8 mouse cellular contexts compared by ENCODE assay signal in genomic region chr5:145116916-145117315, GRCm38 (mm10). TPM values are rescaled to one million over a fixed set of nuclear protein-coding genes. Genes with fewer than 3 reads are reported as not detected.
A peak's percentile ranks its signal among the peaks of the same experiment; 100 is the strongest.
DNase-seq lines count a peak whose midpoint lies in the region; ATAC-seq and TF ChIP-seq lines count a peak whose summit lies in the region.

No protein-coding gene starts in this region.

- no peak overlapping the region for H3K9ac ChIP-seq in forebrain, postnatal 0 days
- H3K9ac ChIP-seq in forebrain, embryonic 13.5 days, result no peak overlapping the region
- 0 out of 2 replicates have a peak overlapping the region, but pooled peaks have one; percentile 22 for H3K9ac ChIP-seq in liver, adult 2 months (ENCODE audit: low read depth, low read length)

- no peaks in the 10 kb centered on the region for H3K9me3 ChIP-seq in forebrain, postnatal 0 days (ENCODE audit: low read length)
- H3K9me3 ChIP-seq in forebrain, embryonic 13.5 days (replicated peaks), result no peaks in the 10 kb centered on the region
- H3K9me3 ChIP-seq in embryonic facial prominence, embryonic 10.5 days, result 0 out of 2 replicates have a peak, but pooled peaks cover 4% of the 10 kb centered on the region

- no peak overlapping the region for H3K4me2 ChIP-seq in forebrain, postnatal 0 days (ENCODE audit: low read depth)
- no peak overlapping the region for H3K4me2 ChIP-seq in forebrain, embryonic 13.5 days

- H3K27ac ChIP-seq in forebrain, postnatal 0 days (ENCODE audit: low read depth, low read length), result no peak overlapping the region
- H3K27ac ChIP-seq in forebrain, embryonic 13.5 days, result no peak overlapping the region
- no peak overlapping the region for H3K27ac ChIP-seq in embryonic facial prominence, embryonic 10.5 days (replicated peaks)
- peak overlapping the region; percentile 56 for H3K27ac ChIP-seq in liver, adult 2 months (replicated peaks; ENCODE audit: insufficient read depth, low read depth, low read length)

- H3K4me3 ChIP-seq in forebrain, postnatal 0 days (ENCODE audit: low read depth, low read length), result no peak overlapping the region
- no peak overlapping the region for H3K4me3 ChIP-seq in forebrain, embryonic 13.5 days
- H3K4me3 ChIP-seq in embryonic facial prominence, embryonic 10.5 days, result peak overlapping the region; percentile 2; the same call in 1 of the 2 replicates
- H3K4me3 ChIP-seq in liver, adult 2 months (ENCODE audit: insufficient read depth, low read depth, low read length), result no peak overlapping the region; the same call in 1 of the 2 replicates

- ATAC-seq in forebrain, postnatal 0 days, result no peak
- ATAC-seq in forebrain, embryonic 13.5 days, result no peak

- H3K36me3 ChIP-seq in forebrain, postnatal 0 days (ENCODE audit: insufficient read depth), result no peaks in the 10 kb centered on the region
- H3K36me3 ChIP-seq in forebrain, embryonic 13.5 days (ENCODE audit: poor library complexity, severe bottlenecking), result 0 out of 2 replicates have a peak, but pooled peaks cover 2% of the 10 kb centered on the region
- peaks cover 7% of the 10 kb centered on the region; the same call in 1 of the 2 replicates for H3K36me3 ChIP-seq in embryonic facial prominence, embryonic 10.5 days (replicated peaks)
- no peaks in the 10 kb centered on the region for H3K36me3 ChIP-seq in liver, adult 2 months (ENCODE audit: control insufficient read depth, insufficient read depth, low read length)

- peaks cover 7% of the 10 kb centered on the region; the same call in 1 of the 2 replicates for H3K27me3 ChIP-seq in forebrain, postnatal 0 days (ENCODE audit: insufficient read depth, low read length)
- H3K27me3 ChIP-seq in forebrain, embryonic 13.5 days, result peaks cover 28% of the 10 kb centered on the region
- peaks cover 35% of the 10 kb centered on the region for H3K27me3 ChIP-seq in embryonic facial prominence, embryonic 10.5 days (replicated peaks; ENCODE audit: low read depth, poor library complexity, severe bottlenecking)
- no peaks in the 10 kb centered on the region for H3K27me3 ChIP-seq in liver, adult 2 months (ENCODE audit: control insufficient read depth, insufficient read depth, low read length)

- intact Hi-C loops in heart, postnatal 25 days (cut with DNase I), result no loop called here

- no peaks in the 10 kb centered on the region for H3K4me1 ChIP-seq in forebrain, postnatal 0 days (ENCODE audit: insufficient read depth)
- peaks cover 13% of the 10 kb centered on the region for H3K4me1 ChIP-seq in forebrain, embryonic 13.5 days
- H3K4me1 ChIP-seq in embryonic facial prominence, embryonic 10.5 days, result peaks cover 24% of the 10 kb centered on the region
- H3K4me1 ChIP-seq in liver, adult 2 months (ENCODE audit: control insufficient read depth, insufficient read depth, low read length), result peaks cover 2% of the 10 kb centered on the region; the same call in 1 of the 2 replicates

- WGBS in forebrain, postnatal 0 days, result 34% methylated on average over 10 of the region's 10 CpGs
- WGBS in forebrain, embryonic 13.5 days, result 51% methylated on average over 10 of the region's 10 CpGs
- WGBS in embryonic facial prominence, embryonic 10.5 days, result 46% methylated on average over 10 of the region's 10 CpGs
- 63% methylated on average over 10 of the region's 10 CpGs for WGBS in liver, adult 2 months

- peak; percentile 44 for DNase-seq in forebrain, postnatal 0 days
- peak; percentile 87 for DNase-seq in NIH3T3 (ENCODE audit: low read depth)
- DNase-seq in embryonic facial prominence, embryonic 10.5 days (ENCODE audit: low spot score), result peak; percentile 65
- peak; percentile 66 for DNase-seq in heart, postnatal 25 days (ENCODE audit: low spot score)
- DNase-seq in liver, adult 2 months (ENCODE audit: extremely low read depth, low read depth, low spot score), result no peak
- DNase-seq in neural tube, embryonic 10.5 days (ENCODE audit: extremely low spot score, low spot score), result peak; percentile 49
- peak; percentile 76 for DNase-seq in thymus, postnatal 14 days

- peak; percentile 64 for TF ChIP-seq CTCF in forebrain, postnatal 0 days (IDR thresholded peaks at IDR 0.05; ENCODE audit: low read depth)
- peak; percentile 81 for TF ChIP-seq CTCF in liver, adult 2 months (IDR thresholded peaks at IDR 0.05; ENCODE audit: low read depth, low read length)

- TF ChIP-seq POLR2A in liver, adult 2 months (IDR thresholded peaks at IDR 0.05; ENCODE audit: extremely low read depth, insufficient read depth, low read length), result no peak

- H3K79me2 ChIP-seq in liver, adult 2 months (ENCODE audit: control insufficient read depth, insufficient read depth, low read length), result peaks cover 5% of the 10 kb centered on the region; the same call in 1 of the 2 replicates

RNA-seq across cellular contexts. Expression of gene Arpc1b, which starts 2.9 kb away (rescaled TPM):
- 28.6 and 34.2 TPM in 2 replicates for total RNA-seq in forebrain, postnatal 0 days (2014; rRNA removed)
- polyA plus RNA-seq in forebrain, postnatal 0 days (2015; fragmentation: Nextera tagmentation; extraction: Ambion mirVana), result 59.9 and 67.1 TPM in 2 replicates
- 55.9 and 58.1 TPM in 2 replicates for polyA plus RNA-seq in forebrain, embryonic 13.5 days (2015; fragmentation: Nextera tagmentation; extraction: Ambion mirVana)
- polyA plus RNA-seq in embryonic facial prominence, embryonic 10.5 days (2016; fragmentation: Nextera tagmentation; extraction: Ambion mirVana), result 95.4 and 97.9 TPM in 2 replicates
- 10 to 100 TPM; 75.3 to 85.4 TPM for total RNA-seq in heart, postnatal 25 days (2021)
- total RNA-seq in liver, adult 2 months (2014; rRNA removed), result 30.9 and 61.0 TPM in 2 replicates
- 93.8 and 137 TPM in 2 replicates for polyA plus RNA-seq in liver, adult 2 months (2012; rRNA removed)

RNA-seq across cellular contexts. Expression of gene Pdap1, which starts 23.1 kb away (rescaled TPM):
- total RNA-seq in forebrain, postnatal 0 days (2014; rRNA removed), result 65.9 and 66.4 TPM in 2 replicates
- 135 and 140 TPM in 2 replicates for polyA plus RNA-seq in forebrain, postnatal 0 days (2015; fragmentation: Nextera tagmentation; extraction: Ambion mirVana)
- 139 and 157 TPM in 2 replicates for polyA plus RNA-seq in forebrain, embryonic 13.5 days (2015; fragmentation: Nextera tagmentation; extraction: Ambion mirVana)
- polyA plus RNA-seq in embryonic facial prominence, embryonic 10.5 days (2016; fragmentation: Nextera tagmentation; extraction: Ambion mirVana), result 144 and 151 TPM in 2 replicates
- 10 to 100 TPM; 37.8 to 40.3 TPM for total RNA-seq in heart, postnatal 25 days (2021)
- 12.6 and 16.1 TPM in 2 replicates for total RNA-seq in liver, adult 2 months (2014; rRNA removed)
- polyA plus RNA-seq in liver, adult 2 months (2012; rRNA removed), result 16.9 and 19.7 TPM in 2 replicates

RNA-seq across cellular contexts. Expression of gene Bud31, which starts 23.2 kb away (rescaled TPM):
- total RNA-seq in forebrain, postnatal 0 days (2014; rRNA removed), result 127 and 138 TPM in 2 replicates
- 166 and 206 TPM in 2 replicates for polyA plus RNA-seq in forebrain, postnatal 0 days (2015; fragmentation: Nextera tagmentation; extraction: Ambion mirVana)
- 247 and 259 TPM in 2 replicates for polyA plus RNA-seq in forebrain, embryonic 13.5 days (2015; fragmentation: Nextera tagmentation; extraction: Ambion mirVana)
- 249 and 250 TPM in 2 replicates for polyA plus RNA-seq in embryonic facial prominence, embryonic 10.5 days (2016; fragmentation: Nextera tagmentation; extraction: Ambion mirVana)
- 10 to 100 TPM; 53.5 to 62.6 TPM for total RNA-seq in heart, postnatal 25 days (2021)
- total RNA-seq in liver, adult 2 months (2014; rRNA removed), result 57.9 and 66.4 TPM in 2 replicates
- 45.5 and 45.7 TPM in 2 replicates for polyA plus RNA-seq in liver, adult 2 months (2012; rRNA removed)

RNA-seq across cellular contexts. Expression of gene Kpna7, which starts 33.1 kb away (rescaled TPM):
- 0.46 TPM in 1 of 2 replicates, not detected in the other for total RNA-seq in forebrain, postnatal 0 days (2014; rRNA removed)
- polyA plus RNA-seq in forebrain, postnatal 0 days (2015; fragmentation: Nextera tagmentation; extraction: Ambion mirVana), result not detected in 2 replicates
- polyA plus RNA-seq in forebrain, embryonic 13.5 days (2015; fragmentation: Nextera tagmentation; extraction: Ambion mirVana), result not detected in 2 replicates
- polyA plus RNA-seq in embryonic facial prominence, embryonic 10.5 days (2016; fragmentation: Nextera tagmentation; extraction: Ambion mirVana), result 0.06 TPM in 1 of 2 replicates, not detected in the other
- not detected for total RNA-seq in heart, postnatal 25 days (2021)
- total RNA-seq in liver, adult 2 months (2014; rRNA removed), result not detected in 2 replicates
- not detected in 2 replicates for polyA plus RNA-seq in liver, adult 2 months (2012; rRNA removed)

RNA-seq across cellular contexts. Expression of gene Arpc1a, which starts 33.3 kb away (rescaled TPM):
- 146 and 156 TPM in 2 replicates for total RNA-seq in forebrain, postnatal 0 days (2014; rRNA removed)
- 246 and 273 TPM in 2 replicates for polyA plus RNA-seq in forebrain, postnatal 0 days (2015; fragmentation: Nextera tagmentation; extraction: Ambion mirVana)
- 207 and 209 TPM in 2 replicates for polyA plus RNA-seq in forebrain, embryonic 13.5 days (2015; fragmentation: Nextera tagmentation; extraction: Ambion mirVana)
- polyA plus RNA-seq in embryonic facial prominence, embryonic 10.5 days (2016; fragmentation: Nextera tagmentation; extraction: Ambion mirVana), result 122 and 129 TPM in 2 replicates
- total RNA-seq in heart, postnatal 25 days (2021), result 10 to 100 TPM; 56.8 to 68.1 TPM
- 36.0 and 47.1 TPM in 2 replicates for total RNA-seq in liver, adult 2 months (2014; rRNA removed)
- 64.7 and 66.5 TPM in 2 replicates for polyA plus RNA-seq in liver, adult 2 months (2012; rRNA removed)
